Mouse (Mus musculus): ENCODE measurements around the gene Abcg3.
"Not testable (repeated sequence)": the region's sequence is repeated elsewhere in the genome, so short reads cannot be mapped to it uniquely, and the experiment has no call there.

Abcg3 gene

GRCm38 (mm10) chr5:104982535-104982934 is at the start of gene Abcg3:
Gene Abcg3 (minus strand): TSS chr5:104982718.
- no peak for ATAC-seq (ENCODE audit: low TSS enrichment)

- ATAC-seq (ENCODE audit: low TSS enrichment) = no peak
Observed at GRCm38 (mm10) chr5:105012551-105012950, 30.0 kb upstream of the Abcg3 start.

- no peak for ATAC-seq (ENCODE audit: low TSS enrichment)
Observed at GRCm38 (mm10) chr5:105011570-105011969, 29.1 kb upstream of the Abcg3 start.

GRCm38 (mm10) chr5:105010376-105010775 is 27.9 kb upstream of the Abcg3 start:
- ATAC-seq (ENCODE audit: low TSS enrichment) = no peak

- no peak for ATAC-seq (ENCODE audit: low TSS enrichment)
Observed at GRCm38 (mm10) chr5:104989411-104989810, 6.9 kb upstream of the Abcg3 start.

GRCm38 (mm10) chr5:104988000-104988399 is 5.5 kb upstream of the Abcg3 start:
- ATAC-seq (ENCODE audit: low TSS enrichment) = no peak

- no peak for ATAC-seq (ENCODE audit: low TSS enrichment)
Observed at GRCm38 (mm10) chr5:104986706-104987105, 4.2 kb upstream of the Abcg3 start.

- no peak for ATAC-seq (ENCODE audit: low TSS enrichment)
Observed at GRCm38 (mm10) chr5:104979040-104979513, 3.4 kb downstream of the Abcg3 start.

- ATAC-seq (ENCODE audit: low TSS enrichment) = no peak
Observed at GRCm38 (mm10) chr5:104958141-104958793, 24.3 kb downstream of the Abcg3 start.

- no peak for ATAC-seq (ENCODE audit: low TSS enrichment)
Observed at GRCm38 (mm10) chr5:104955208-104955607, 27.3 kb downstream of the Abcg3 start.

- no peak for ATAC-seq (ENCODE audit: low TSS enrichment)
Observed at GRCm38 (mm10) chr5:104946951-104947350, 35.6 kb downstream of the Abcg3 start.

GRCm38 (mm10) chr5:104934148-104934547 is 48.4 kb downstream of the Abcg3 start:
- no peak for ATAC-seq (ENCODE audit: low TSS enrichment)

- ATAC-seq (ENCODE audit: low TSS enrichment) = not testable (repeated sequence)
Observed at GRCm38 (mm10) chr5:104906556-104906955, 76.0 kb downstream of the Abcg3 start.

All from frontal cortex, adult (tissue).